Mouse (Mus musculus) liver, postnatal 0 days (tissue): Measurements from ENCODE around the gene Tmc3. TPM values are rescaled to one million over a fixed set of nuclear protein-coding genes. Genes with fewer than 3 reads are reported as not detected.

ENCODE experiments used
- ATAC-seq: fragments of 200-750 bp; cut with Nextera tagmentation; 2 replicates; pipeline ENCODE4 v1.8.0; 2017; ENCODE audit warnings: mild to moderate bottlenecking, moderate library complexity
- DNase-seq: peaks from one replicate; pipeline ENCODE4 v3.0.0-alpha.2; 2016
- H3K27ac ChIP-seq: fragments of 300-500 bp; sonication (generic); 2 replicates; pipeline ENCODE4 v1.5.1; 2014; ENCODE audit warnings: antibody characterized with exemption, moderate library complexity, mild to moderate bottlenecking, low read depth
- H3K27me3 ChIP-seq: fragments of 300-500 bp; sonication (generic); 2 replicates; pipeline ENCODE4 v1.6.1; 2014; ENCODE audit warnings: low read length, control low read depth, mixed read lengths; ENCODE audit not compliant: insufficient read depth
- H3K36me3 ChIP-seq: fragments of 300-500 bp; sonication (generic); replicated peaks from 2 replicates; pipeline ENCODE4 v1.6.1; 2014; ENCODE audit warnings: mild to moderate bottlenecking, control low read depth, low read length, moderate library complexity, mixed read lengths; ENCODE audit not compliant: insufficient read depth
- H3K4me1 ChIP-seq: fragments of 300-500 bp; sonication (generic); 2 replicates; pipeline ENCODE4 v1.6.1; 2014; ENCODE audit warnings: antibody characterized with exemption, mild to moderate bottlenecking, control low read depth; ENCODE audit not compliant: insufficient read depth
- H3K4me2 ChIP-seq: fragments of 300-500 bp; sonication (generic); 2 replicates; pipeline ENCODE4 v1.6.1; 2014; ENCODE audit warnings: low read depth, mild to moderate bottlenecking, low read length, moderate library complexity, mixed read lengths
- H3K4me3 ChIP-seq: fragments of 300-500 bp; sonication (generic); 2 replicates; pipeline ENCODE4 v1.5.1; 2014; ENCODE audit warnings: low read depth, low read length
- H3K9ac ChIP-seq: fragments of 300-500 bp; sonication (generic); replicated peaks from 2 replicates; pipeline ENCODE4 v1.6.1; 2014; ENCODE audit warnings: mild to moderate bottlenecking, moderate library complexity
- H3K9me3 ChIP-seq: fragments of 300-500 bp; sonication (generic); 2 replicates; pipeline ENCODE4 v1.6.1; 2016; ENCODE audit warnings: mild to moderate bottlenecking, control low read depth, low read length, mixed read lengths
- CTCF ChIP-seq: sonication (generic); IDR thresholded peaks from 2 replicates; pipeline ENCODE4 v1.5.1; 2016; ENCODE audit warnings: antibody characterized with exemption, low read depth
- EP300 ChIP-seq: IDR thresholded peaks from 2 replicates; pipeline ENCODE4 v1.6.1; 2016; ENCODE audit warnings: antibody characterized with exemption, low read depth, mild to moderate bottlenecking
- WGBS: fragments of 180-500 bp; shearing (Covaris S2); extraction: QIAGEN DNeasy Blood & Tissue Kit; methylation state at CpG from one replicate; pipeline ENCODE4 v1.1.7; 2014; ENCODE audit not compliant: insufficient replicate concordance; 5-methylcytosine and 5-hydroxymethylcytosine counted together
- polyA plus RNA-seq: library from polyadenylated mRNA; unstranded; fragments of >200 nt; fragmentation: Nextera tagmentation; extraction: Ambion mirVana; gene quantifications from 2 replicates; pipeline ENCODE4 v1.2.1, GENCODE M21; 2015

Gene Tmc3
- polyA plus RNA-seq, 1 experiment from 2014 or later = 0.21 TPM

- no peak overlapping the region for H3K4me3 ChIP-seq
- DNase-seq (no peak), ATAC-seq (no peak)
- no peaks in the 10 kb centered on the region for H3K4me1 ChIP-seq
- no peaks in the 10 kb centered on the region for H3K9me3 ChIP-seq
- H3K9ac ChIP-seq = no peak overlapping the region
- WGBS = 44% methylated on average over 2 of the region's 2 CpGs
- TF ChIP-seq EP300 (no peak), CTCF (no peak)
- no peaks in the 10 kb centered on the region for H3K36me3 ChIP-seq
- no peak overlapping the region for H3K27ac ChIP-seq
- no peak overlapping the region for H3K4me2 ChIP-seq
- H3K27me3 ChIP-seq = no peaks in the 10 kb centered on the region
Observed at GRCm38 (mm10) chr7:83556488-83556887, 28.2 kb upstream of the Tmc3 start.

DNA sequence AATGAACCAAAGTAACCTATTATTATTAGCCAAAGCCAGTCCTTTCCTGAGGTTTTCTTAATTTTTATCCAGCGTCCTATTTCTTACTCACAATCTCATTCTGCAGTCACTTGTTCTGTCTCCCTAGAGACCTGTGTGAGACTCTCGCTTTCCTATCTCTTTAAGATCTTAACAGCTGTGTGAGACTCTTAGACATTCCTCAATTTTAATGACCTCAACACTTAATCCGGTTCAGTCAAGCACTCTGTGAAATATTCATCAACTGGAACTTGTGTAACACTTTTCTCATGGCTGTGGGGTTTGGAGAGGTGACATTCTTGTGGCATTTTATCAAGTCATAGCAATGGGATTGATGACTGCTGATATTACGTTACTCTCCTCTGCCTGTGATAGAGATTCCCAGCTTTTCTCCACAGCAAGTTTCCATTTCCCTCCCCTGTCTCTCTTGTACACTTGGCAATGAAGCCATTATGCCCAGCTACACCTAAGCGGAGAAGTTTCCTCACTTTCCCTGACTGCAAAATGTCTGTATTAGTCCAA is 25.9 kb upstream of the Tmc3 start:
- H3K4me1 ChIP-seq = no peaks in the 10 kb centered on the region
- ATAC-seq = no peak
- H3K9ac ChIP-seq = no peak overlapping the region
- TF ChIP-seq CTCF (no peak), EP300 (no peak)
- H3K27ac ChIP-seq = no peak overlapping the region
- H3K9me3 ChIP-seq = no peaks in the 10 kb centered on the region
- H3K4me2 ChIP-seq = no peak overlapping the region
- DNase-seq = no peak
- no peaks in the 10 kb centered on the region for H3K36me3 ChIP-seq
- H3K4me3 ChIP-seq = no peak overlapping the region
- 64% methylated on average over 5 of the region's 5 CpGs for WGBS
- no peaks in the 10 kb centered on the region for H3K27me3 ChIP-seq

GRCm38 (mm10) chr7:83559495-83559894 is 25.2 kb upstream of the Tmc3 start:
- H3K4me3 ChIP-seq = no peak overlapping the region
- no peak overlapping the region for H3K4me2 ChIP-seq
- no peak overlapping the region for H3K27ac ChIP-seq
- no peaks in the 10 kb centered on the region for H3K36me3 ChIP-seq
- H3K9me3 ChIP-seq = no peaks in the 10 kb centered on the region
- ATAC-seq = no peak
- WGBS = 58% methylated on average over 3 of the region's 3 CpGs
- TF ChIP-seq CTCF = no peak
- TF ChIP-seq EP300 = no peak
- H3K4me1 ChIP-seq = no peaks in the 10 kb centered on the region
- no peak for DNase-seq
- no peaks in the 10 kb centered on the region for H3K27me3 ChIP-seq
- H3K9ac ChIP-seq = no peak overlapping the region

DNA sequence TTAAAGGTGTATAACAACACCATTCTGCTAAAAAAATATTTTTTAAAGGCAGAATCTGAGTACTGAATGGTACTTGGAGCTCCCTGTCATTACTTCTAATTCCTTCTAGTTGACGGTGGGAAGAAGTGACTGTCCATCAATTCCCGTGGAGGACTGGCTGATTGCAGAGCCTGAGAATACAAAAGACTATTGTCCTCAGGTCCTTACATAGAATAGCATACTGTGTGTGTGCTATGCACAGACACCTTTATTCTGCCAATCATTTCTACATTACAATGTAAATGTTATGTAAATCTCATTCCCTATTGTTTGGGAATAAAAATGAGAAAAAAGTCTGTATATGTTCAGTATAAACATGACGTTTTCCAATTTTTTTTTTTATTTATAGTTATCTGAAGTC is 22.9 kb upstream of the Tmc3 start:
- ATAC-seq (no peak), DNase-seq (no peak)
- Histone ChIP-seq H3K36me3 (no peaks in the 10 kb centered on the region), H3K27me3 (no peaks in the 10 kb centered on the region), H3K4me1 (peaks cover 3% of the 10 kb centered on the region; the same call in 1 of the 2 replicates), H3K9ac (no peak overlapping the region), H3K4me3 (no peak overlapping the region), H3K4me2 (no peak overlapping the region), H3K9me3 (no peaks in the 10 kb centered on the region), H3K27ac (no peak overlapping the region)
- no peak for TF ChIP-seq CTCF
- TF ChIP-seq EP300 = no peak
- WGBS = 65% methylated on average over 3 of the region's 3 CpGs

DNA sequence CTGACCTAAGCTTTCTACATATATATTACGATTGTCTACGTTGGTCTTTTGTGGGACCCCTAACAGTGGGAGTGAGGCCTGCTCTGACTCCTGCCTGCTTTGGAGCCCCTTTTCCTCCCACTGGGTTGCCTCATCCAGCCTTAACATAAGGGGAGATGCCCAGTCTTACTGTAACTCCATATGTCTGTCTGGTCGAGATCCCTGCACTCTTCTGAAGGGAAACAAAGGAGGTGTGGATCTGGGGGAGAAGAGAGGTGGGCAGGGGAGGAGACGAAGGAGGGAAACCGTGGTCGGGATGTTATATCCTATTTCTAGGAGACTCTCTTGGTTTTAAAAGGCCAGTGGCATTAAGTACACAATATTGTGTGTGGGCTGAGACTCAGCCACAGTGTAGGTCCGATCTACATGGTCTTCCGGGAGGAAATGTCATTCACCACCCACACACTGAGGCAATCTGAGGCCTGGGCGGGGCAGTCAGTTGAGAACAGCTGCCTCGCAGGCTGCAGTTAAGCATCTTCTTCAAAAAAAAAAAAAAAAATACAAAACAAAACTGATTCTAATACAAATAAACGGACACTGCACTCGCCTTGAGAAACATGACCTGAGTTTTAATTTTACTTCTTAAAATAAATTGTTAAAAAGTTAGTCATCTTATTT is 20.0 kb upstream of the Tmc3 start:
- TF ChIP-seq CTCF (no peak), EP300 (no peak)
- Histone ChIP-seq H3K4me1 (peaks cover 3% of the 10 kb centered on the region; the same call in 1 of the 2 replicates), H3K27ac (no peak overlapping the region), H3K36me3 (no peaks in the 10 kb centered on the region), H3K4me3 (no peak overlapping the region), H3K27me3 (no peaks in the 10 kb centered on the region), H3K9me3 (no peaks in the 10 kb centered on the region), H3K4me2 (no peak overlapping the region), H3K9ac (no peak overlapping the region)
- 40% methylated on average over 12 of the region's 12 CpGs for WGBS
- ATAC-seq (no peak), DNase-seq (peak; percentile 30)

GRCm38 (mm10) chr7:83565976-83566375 is 18.8 kb upstream of the Tmc3 start:
- WGBS = 21% methylated on average over 7 of the region's 7 CpGs
- Histone ChIP-seq H3K27ac (no peak overlapping the region), H3K4me2 (no peak overlapping the region), H3K9ac (no peak overlapping the region), H3K4me1 (peaks cover 3% of the 10 kb centered on the region; the same call in 1 of the 2 replicates), H3K27me3 (no peaks in the 10 kb centered on the region), H3K9me3 (no peaks in the 10 kb centered on the region), H3K36me3 (no peaks in the 10 kb centered on the region), H3K4me3 (no peak overlapping the region)
- ATAC-seq (peak; percentile 29; the same call in 1 of the 2 replicates), DNase-seq (no peak)
- TF ChIP-seq CTCF (no peak), EP300 (no peak)
